Mouse (Mus musculus) spleen, adult 2 months (tissue): ENCODE measurements around the gene Rpl36-ps4.

Source experiments
- CTCF ChIP-seq: fragments of 200-500 bp; IDR thresholded peaks from 2 replicates; pipeline ENCODE4 v1.5.1; 2011; ENCODE audit warnings: mild to moderate bottlenecking, inconsistent platforms; ENCODE audit not compliant: insufficient read depth, insufficient read length, insufficient replicate concordance; ENCODE audit errors: extremely low read depth
- POLR2A ChIP-seq: fragments of 200-500 bp; IDR thresholded peaks from 2 replicates; pipeline ENCODE4 v1.6.1; 2011; ENCODE audit warnings: low read depth, low read length, inconsistent platforms

- no peak for TF ChIP-seq CTCF
- no peak for TF ChIP-seq POLR2A
These were observed 5.4 kb upstream of the Rpl36-ps4 start for GRCm38 (mm10) chr17:87915386-87915785.
